Mouse (Mus musculus) liver, embryonic 14 days (tissue): Measurements from ENCODE around the gene Gm4907. TPM values are rescaled to one million over a fixed set of nuclear protein-coding genes. Genes with fewer than 3 reads are reported as not detected.

Source experiments
- polyA plus RNA-seq: library from polyadenylated mRNA; depleted of rRNA; stranded (reverse); fragments of >200 nt; gene quantifications from 2 replicates; pipeline ENCODE4 v1.2.3, GENCODE M21; 2012; rRNA removed

Gm4907 gene
- polyA plus RNA-seq, result not detected in 2 replicates

DNA sequence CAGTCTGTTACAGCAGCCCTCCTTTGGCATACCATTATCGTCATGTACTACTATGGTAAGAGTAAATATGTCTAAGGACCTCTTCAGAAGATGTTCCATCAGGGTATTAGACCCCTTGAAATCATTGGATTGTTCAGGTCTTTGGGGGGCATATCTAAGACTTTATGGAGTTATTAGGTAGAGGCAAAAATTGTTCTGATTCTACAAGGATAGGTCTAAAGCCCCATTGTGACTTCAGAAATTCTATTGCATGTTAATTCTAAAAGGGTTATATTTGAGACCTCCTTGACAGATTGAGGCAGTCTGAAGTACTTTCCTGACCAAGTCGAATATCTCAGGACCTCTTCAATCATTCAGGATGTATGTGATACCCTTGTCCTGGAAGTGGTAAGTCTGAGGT, at the start of gene Gm4907:
Gene Gm4907, plus strand, starts transcription at position 301 of the 400 bp plus-strand sequence.

Other genes with a start within 250 kb of the Gm4907 start
- gene Wdr44, start 189.5 kb upstream of the Gm4907 start, polyA plus RNA-seq, result 2.0 and 2.6 TPM in 2 replicates
- not detected in 2 replicates for gene Gm4985, start 76.4 kb downstream of the Gm4907 start, polyA plus RNA-seq